Mouse (Mus musculus) hindbrain, embryonic 11.5 days (tissue): ENCODE data around the gene BC037034. TPM values are rescaled to one million over a fixed set of nuclear protein-coding genes. Genes with fewer than 3 reads are reported as not detected.
A peak's percentile ranks its signal among the peaks of the same experiment; 100 is the strongest.

ENCODE experiments used
- ATAC-seq: fragments of 200-750 bp; cut with Nextera tagmentation; 2 replicates; pipeline ENCODE4 v1.8.0; 2017; ENCODE audit warnings: mild to moderate bottlenecking, moderate TSS enrichment, moderate library complexity; ENCODE audit not compliant: low FRiP score
- DNase-seq: peaks from one replicate; pipeline ENCODE4 v3.0.0-alpha.2; 2015; ENCODE audit warnings: low spot score
- H3K27ac ChIP-seq: fragments of 300-500 bp; sonication (generic); 2 replicates; pipeline ENCODE4 v1.5.1; 2014; ENCODE audit warnings: mild to moderate bottlenecking, low read depth, low read length
- H3K27me3 ChIP-seq: fragments of 300-500 bp; sonication (generic); 2 replicates; pipeline ENCODE4 v1.6.1; 2014; ENCODE audit warnings: mild to moderate bottlenecking, low read length, moderate library complexity, mixed read lengths; ENCODE audit not compliant: control insufficient read depth, insufficient read depth
- H3K36me3 ChIP-seq: fragments of 300-500 bp; sonication (generic); 2 replicates; pipeline ENCODE4 v1.6.1; 2014; ENCODE audit warnings: mild to moderate bottlenecking, low read length, moderate library complexity, mixed read lengths; ENCODE audit not compliant: control insufficient read depth, insufficient read depth
- H3K4me1 ChIP-seq: fragments of 300-500 bp; sonication (generic); replicated peaks from 2 replicates; pipeline ENCODE4 v1.6.1; 2014; ENCODE audit warnings: low read length, mixed read lengths; ENCODE audit not compliant: control insufficient read depth, insufficient read depth
- H3K4me2 ChIP-seq: fragments of 300-500 bp; sonication (generic); replicated peaks from 2 replicates; pipeline ENCODE4 v1.6.1; 2014; ENCODE audit warnings: mild to moderate bottlenecking, low read depth, low read length
- H3K4me3 ChIP-seq: fragments of 300-500 bp; sonication (generic); 2 replicates; pipeline ENCODE4 v1.5.1; 2014; ENCODE audit warnings: low read depth, low read length
- H3K9ac ChIP-seq: fragments of 300-500 bp; sonication (generic); 2 replicates; pipeline ENCODE4 v1.6.1; 2014; ENCODE audit warnings: low read depth, low read length
- H3K9me3 ChIP-seq: fragments of 300-500 bp; sonication (generic); 2 replicates; pipeline ENCODE4 v1.6.1; 2016; ENCODE audit warnings: low read length; ENCODE audit not compliant: control insufficient read depth
- WGBS: fragments of 180-500 bp; shearing (Covaris S2); extraction: QIAGEN DNeasy Blood & Tissue Kit; methylation state at CpG from one replicate; pipeline ENCODE4 v1.1.7; 2014; 5-methylcytosine and 5-hydroxymethylcytosine counted together
- polyA plus RNA-seq: library from polyadenylated mRNA; unstranded; fragments of >200 nt; fragmentation: Nextera tagmentation; extraction: Ambion mirVana; gene quantifications from 2 replicates; pipeline ENCODE4 v1.2.1, GENCODE M21; 2014

BC037034 gene
- polyA plus RNA-seq, 1 experiment from 2014 or later: 7.1 TPM

DNA sequence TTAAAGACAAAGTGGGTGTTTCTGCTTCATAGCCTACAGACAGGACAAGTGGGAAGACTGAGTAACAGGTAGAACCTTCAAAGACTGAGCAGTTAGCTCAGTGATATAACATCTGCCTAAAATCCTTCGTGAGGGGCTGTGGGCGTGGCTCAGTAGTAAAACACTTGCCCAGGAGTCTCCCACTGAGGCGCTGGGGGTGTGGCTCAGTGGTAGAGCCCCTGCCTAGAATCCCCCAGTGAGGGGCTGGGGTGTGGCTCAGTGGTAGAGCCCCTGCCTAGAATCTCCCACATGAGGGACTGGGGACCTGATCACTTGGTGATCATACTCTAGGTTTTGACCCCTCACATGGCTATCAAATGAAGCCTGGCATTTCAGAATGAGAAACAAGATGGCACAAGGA is 5.8 kb downstream of the BC037034 start:
- Histone ChIP-seq H3K27me3 (no peaks in the 10 kb centered on the region), H3K9me3 (no peaks in the 10 kb centered on the region), H3K4me1 (peaks cover 8% of the 10 kb centered on the region), H3K27ac (no peak overlapping the region), H3K9ac (no peak overlapping the region), H3K4me2 (no peak overlapping the region), H3K36me3 (peaks cover 7% of the 10 kb centered on the region; the same call in 1 of the 2 replicates), H3K4me3 (no peak overlapping the region)
- ATAC-seq (no peak), DNase-seq (no peak)
- 97% methylated on average over 3 of the region's 3 CpGs for WGBS

DNA sequence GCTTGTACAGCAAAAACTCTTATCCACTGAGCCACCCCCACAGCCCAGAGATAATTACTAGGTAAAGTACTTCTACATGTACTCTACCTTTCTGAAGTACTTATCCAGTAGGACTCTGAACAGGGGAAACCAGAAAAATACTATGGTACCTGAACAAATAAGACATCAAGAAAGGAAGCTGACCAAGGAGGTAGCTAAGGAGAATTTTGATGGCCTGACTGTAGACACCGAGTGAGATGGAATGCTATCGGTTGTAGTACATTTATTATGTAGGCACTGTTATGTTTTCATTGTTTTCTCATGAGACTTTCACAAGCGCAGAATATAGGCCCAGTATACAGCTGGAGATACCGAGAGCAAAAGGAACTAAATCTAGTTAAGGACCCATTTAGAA is 6.3 kb downstream of the BC037034 start:
- WGBS: 90% methylated on average over 4 of the region's 4 CpGs
- H3K36me3 ChIP-seq: peaks cover 7% of the 10 kb centered on the region; the same call in 1 of the 2 replicates
- peaks cover 6% of the 10 kb centered on the region for H3K4me1 ChIP-seq
- ATAC-seq: no peak
- H3K9ac ChIP-seq: no peak overlapping the region
- no peak overlapping the region for H3K4me3 ChIP-seq
- no peak overlapping the region for H3K4me2 ChIP-seq
- no peak overlapping the region for H3K27ac ChIP-seq
- no peak for DNase-seq
- H3K27me3 ChIP-seq: no peaks in the 10 kb centered on the region
- H3K9me3 ChIP-seq: no peaks in the 10 kb centered on the region

DNA sequence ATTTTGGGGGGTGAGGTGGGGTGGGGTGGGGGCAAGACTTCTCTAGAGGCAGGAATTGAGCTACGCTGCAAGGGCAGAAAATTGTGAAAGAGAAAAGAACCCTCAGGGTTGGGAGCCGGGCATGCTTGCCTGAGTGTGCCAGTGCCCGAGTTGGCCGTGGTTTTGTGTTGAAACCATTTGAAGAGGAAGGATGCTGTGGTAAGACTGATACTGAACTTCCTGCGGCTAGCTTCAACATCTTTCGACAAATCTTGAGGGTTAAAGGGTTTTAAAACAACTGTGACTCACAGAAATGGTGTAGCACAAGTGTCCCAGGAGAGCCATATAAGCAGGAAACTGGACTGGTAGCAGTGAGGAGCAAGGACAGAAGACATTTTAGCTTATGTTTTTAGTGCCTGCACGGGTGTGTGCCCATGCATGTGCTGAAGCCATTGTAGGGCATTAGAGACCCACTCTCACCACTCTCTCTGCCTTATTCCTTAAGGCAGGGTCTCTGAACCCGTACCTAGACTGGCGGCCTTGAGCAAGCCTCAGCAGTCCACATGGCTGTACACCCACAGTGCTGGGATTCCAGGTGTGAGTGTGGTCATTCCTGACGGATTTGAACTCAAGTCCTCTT is 6.8 kb downstream of the BC037034 start:
- Histone ChIP-seq H3K27ac (no peak overlapping the region), H3K27me3 (no peaks in the 10 kb centered on the region), H3K4me3 (no peak overlapping the region), H3K9me3 (no peaks in the 10 kb centered on the region), H3K9ac (no peak overlapping the region), H3K4me1 (peaks cover 3% of the 10 kb centered on the region), H3K36me3 (peaks cover 7% of the 10 kb centered on the region; the same call in 1 of the 2 replicates), H3K4me2 (no peak overlapping the region)
- no peak for DNase-seq
- whole genome bisulfite sequencing: 90% methylated on average over 10 of the region's 10 CpGs
- no peak for ATAC-seq

DNA sequence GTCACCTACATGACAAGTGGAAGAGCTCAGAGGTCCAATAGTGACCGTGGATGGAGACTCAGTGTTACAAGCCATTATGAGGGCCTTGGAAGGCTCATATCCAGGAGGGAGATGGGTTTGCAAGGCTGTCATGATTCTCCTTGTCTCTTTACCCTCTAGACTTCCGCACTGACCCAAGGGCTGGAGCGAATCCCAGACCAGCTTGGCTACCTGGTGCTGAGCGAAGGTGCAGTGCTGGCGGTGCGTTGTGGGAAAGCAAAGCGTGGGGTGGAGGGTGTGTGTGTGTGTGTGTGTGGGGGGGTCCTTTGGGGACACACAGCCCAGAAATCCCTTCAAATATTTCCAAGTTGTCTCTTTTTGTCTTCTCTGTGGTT is 7.8 kb downstream of the BC037034 start:
- no peaks in the 10 kb centered on the region for H3K27me3 ChIP-seq
- no peak for DNase-seq
- H3K4me3 ChIP-seq: peak overlapping the region; percentile 59
- no peak for ATAC-seq
- H3K9ac ChIP-seq: peak overlapping the region; percentile 73
- WGBS: 22% methylated on average over 7 of the region's 7 CpGs
- H3K9me3 ChIP-seq: no peaks in the 10 kb centered on the region
- peak overlapping the region; percentile 48 for H3K27ac ChIP-seq
- 0 out of 2 replicates have a peak, but pooled peaks cover 4% of the 10 kb centered on the region for H3K36me3 ChIP-seq
- peak overlapping the region; percentile 72 for H3K4me2 ChIP-seq
- peaks cover 3% of the 10 kb centered on the region; the same call in 1 of the 2 replicates for H3K4me1 ChIP-seq

DNA sequence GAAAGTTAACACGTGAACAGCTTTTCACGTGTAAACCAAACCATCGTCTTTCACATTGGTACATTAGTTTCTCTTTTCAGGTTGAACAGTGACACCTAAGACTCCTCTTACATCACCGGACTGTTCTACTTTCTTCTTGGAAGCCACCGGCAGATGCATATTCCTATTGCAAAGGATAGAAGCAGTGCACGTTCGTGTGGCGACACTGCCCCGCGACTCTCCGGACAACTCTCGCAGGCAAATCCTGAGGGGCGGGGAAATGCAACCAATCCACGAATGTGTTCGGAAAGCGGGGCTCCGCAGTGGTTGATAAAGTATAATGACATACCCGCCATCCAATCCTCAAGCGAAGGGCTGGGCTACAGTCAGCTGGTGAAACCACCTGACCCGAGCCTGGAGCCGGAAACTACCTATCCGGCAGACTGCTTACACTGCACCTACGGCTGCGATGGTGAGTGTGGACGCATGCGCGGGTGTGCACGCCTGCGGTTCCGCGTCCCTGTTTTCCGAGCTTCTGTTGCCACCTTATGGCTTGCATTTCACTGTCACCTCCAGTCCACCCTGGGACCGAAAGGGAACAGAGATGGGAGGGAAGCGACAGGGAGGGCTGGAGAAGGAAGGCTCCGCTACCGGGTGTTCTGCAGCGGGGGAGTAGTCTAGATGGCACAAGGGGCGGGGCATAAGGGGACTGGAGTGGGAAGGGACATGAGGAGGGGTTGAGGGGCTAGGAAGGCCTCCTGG is 8.3 kb downstream of the BC037034 start, which contains the start of gene Lamtor4:
Lamtor4 (plus strand) TSS at position 130 of the 741 bp plus-strand sequence.
- ATAC-seq (peak; percentile 100), DNase-seq (peak; percentile 88)
- H3K4me3 ChIP-seq: peak within 1 kb of the TSS; percentile 59
- under 1% methylated on average over 38 of the region's 38 CpGs for WGBS
- peak within 1 kb of the TSS; percentile 48 for H3K27ac ChIP-seq
- no peaks in the 10 kb centered on the region for H3K9me3 ChIP-seq
- H3K4me1 ChIP-seq: peaks cover 3% of the 10 kb centered on the region; the same call in 1 of the 2 replicates
- H3K27me3 ChIP-seq: no peaks in the 10 kb centered on the region
- H3K9ac ChIP-seq: peak within 1 kb of the TSS; percentile 73
- peak within 1 kb of the TSS; percentile 72 for H3K4me2 ChIP-seq
- 0 out of 2 replicates have a peak, but pooled peaks cover 4% of the 10 kb centered on the region for H3K36me3 ChIP-seq

DNA sequence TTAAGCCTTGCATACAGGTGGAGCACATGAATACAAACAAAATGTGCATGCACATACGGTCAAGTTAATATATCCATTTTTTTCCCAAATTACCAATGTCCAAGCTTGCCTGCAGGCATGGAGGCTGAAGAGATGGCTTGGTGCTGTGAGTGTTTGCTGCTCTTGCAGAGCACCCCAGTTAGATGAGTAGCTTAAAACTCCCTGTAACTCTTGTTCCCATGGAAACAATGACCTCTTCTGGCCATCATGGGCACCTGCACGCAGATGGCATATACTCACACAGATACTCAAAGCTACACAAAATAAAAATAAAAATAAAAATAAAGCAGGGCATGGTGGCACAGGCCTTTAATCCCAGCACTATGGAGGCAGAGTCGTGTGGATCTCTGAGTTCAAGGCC is 10.8 kb downstream of the BC037034 start:
- DNase-seq: no peak
- Histone ChIP-seq H3K9ac (no peak overlapping the region), H3K4me3 (no peak overlapping the region), H3K36me3 (no peaks in the 10 kb centered on the region), H3K27me3 (no peaks in the 10 kb centered on the region), H3K4me1 (peaks cover 3% of the 10 kb centered on the region; the same call in 1 of the 2 replicates), H3K9me3 (no peaks in the 10 kb centered on the region), H3K4me2 (no peak overlapping the region), H3K27ac (no peak overlapping the region)
- ATAC-seq: no peak
- WGBS: 91% methylated on average over 3 of the region's 3 CpGs

DNA sequence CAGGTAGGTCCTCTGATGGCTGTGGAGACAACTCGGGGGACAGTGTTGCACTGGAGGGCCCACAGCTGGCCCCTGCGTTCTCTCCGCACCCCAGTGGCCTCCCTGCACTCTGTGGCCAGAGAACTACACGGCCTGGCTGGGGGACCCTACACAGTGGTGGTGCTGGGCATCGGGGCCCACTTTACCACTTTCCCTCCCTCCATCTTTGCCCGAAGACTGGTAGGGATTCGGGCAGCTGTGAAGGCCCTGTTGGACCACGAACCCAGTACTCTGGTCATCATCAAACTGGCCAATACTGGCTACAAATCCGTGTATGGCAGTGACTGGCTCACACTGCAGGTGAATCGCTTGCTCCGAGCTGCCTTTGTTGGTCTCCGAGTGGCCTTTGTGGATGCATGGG is 12.7 kb downstream of the BC037034 start:
- H3K9me3 ChIP-seq: no peaks in the 10 kb centered on the region
- ATAC-seq (no peak), DNase-seq (no peak)
- H3K27ac ChIP-seq: no peak overlapping the region
- H3K4me1 ChIP-seq: peaks cover 1% of the 10 kb centered on the region; the same call in 1 of the 2 replicates
- H3K4me2 ChIP-seq: no peak overlapping the region
- 87% methylated on average over 12 of the region's 12 CpGs for WGBS
- H3K9ac ChIP-seq: no peak overlapping the region
- H3K4me3 ChIP-seq: no peak overlapping the region
- no peaks in the 10 kb centered on the region for H3K36me3 ChIP-seq
- H3K27me3 ChIP-seq: no peaks in the 10 kb centered on the region

DNA sequence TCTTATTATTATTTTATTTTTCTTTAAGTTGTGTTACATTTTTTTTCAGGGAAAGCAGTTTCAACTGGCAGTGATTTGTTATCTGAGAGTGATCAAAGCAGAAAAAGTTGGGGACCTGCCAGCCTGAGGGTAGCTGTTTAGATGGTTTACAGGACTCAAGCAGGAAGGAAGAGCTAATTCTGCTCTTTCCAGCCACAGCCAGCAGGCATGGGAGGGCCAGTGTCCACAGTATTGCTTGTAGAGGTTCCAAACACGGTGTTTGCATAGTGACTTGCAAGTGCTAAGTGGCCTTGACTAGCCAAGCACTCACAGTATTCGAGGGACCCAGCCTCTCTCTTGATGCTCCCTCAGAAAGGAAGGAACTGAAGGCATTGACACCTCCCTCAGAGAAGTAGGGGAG is 22.3 kb downstream of the BC037034 start:
- WGBS: 31% methylated on average over 2 of the region's 2 CpGs
- DNase-seq (no peak), ATAC-seq (no peak)

DNA sequence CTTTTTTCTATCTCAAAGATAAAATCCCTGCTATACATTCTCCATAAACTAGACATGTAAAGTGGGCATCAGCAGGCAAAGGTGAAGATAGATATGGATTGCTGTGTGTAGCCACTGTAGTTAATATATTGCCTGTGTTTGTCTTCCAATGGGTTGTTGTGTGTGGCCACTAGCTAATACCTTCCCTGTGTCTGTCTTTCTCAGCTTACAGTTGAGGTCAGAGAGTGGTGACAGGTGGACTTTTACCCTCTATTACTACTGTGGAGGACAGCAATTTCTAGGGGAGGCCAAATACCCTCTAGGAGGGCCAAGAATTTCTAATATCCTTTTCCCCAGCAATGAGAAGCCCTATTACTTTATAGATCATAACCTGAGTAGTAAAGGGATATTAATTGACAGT is 29.6 kb downstream of the BC037034 start:
- ATAC-seq (no peak), DNase-seq (no peak)
- H3K27me3 ChIP-seq: no peaks in the 10 kb centered on the region
- H3K4me3 ChIP-seq: no peak overlapping the region
- H3K9me3 ChIP-seq: no peaks in the 10 kb centered on the region
- no peak overlapping the region for H3K4me2 ChIP-seq
- no peaks in the 10 kb centered on the region for H3K36me3 ChIP-seq
- H3K9ac ChIP-seq: no peak overlapping the region
- no peak overlapping the region for H3K27ac ChIP-seq
- H3K4me1 ChIP-seq: no peaks in the 10 kb centered on the region

More for the DNA sequence above, 22.3 kb downstream of the BC037034 start:
- H3K9me3 ChIP-seq: no peaks in the 10 kb centered on the region
- no peak overlapping the region for H3K4me3 ChIP-seq
- H3K4me1 ChIP-seq: no peaks in the 10 kb centered on the region
- no peaks in the 10 kb centered on the region for H3K36me3 ChIP-seq
- H3K27ac ChIP-seq: no peak overlapping the region
- no peak overlapping the region for H3K9ac ChIP-seq
- no peak overlapping the region for H3K4me2 ChIP-seq
- no peaks in the 10 kb centered on the region for H3K27me3 ChIP-seq
